Mouse (Mus musculus): ENCODE results near the gene Tle3.

Gene Tle3

GRCm38 (mm10) chr9:61376650-61377049 is 4.5 kb downstream of the Tle3 start:
- DNase-seq (ENCODE audit: low spot score in 2 of 2), result no peak

- no peak for DNase-seq (ENCODE audit: low spot score in 2 of 2)
These were observed 5.7 kb downstream of the Tle3 start for GRCm38 (mm10) chr9:61377706-61378479.

GRCm38 (mm10) chr9:61378516-61378915 is 6.3 kb downstream of the Tle3 start:
- no peak for DNase-seq (ENCODE audit: low spot score in 2 of 2)

- no peak for DNase-seq (ENCODE audit: low spot score in 2 of 2)
These were observed 7.0 kb downstream of the Tle3 start for GRCm38 (mm10) chr9:61379016-61379634.

GRCm38 (mm10) chr9:61380258-61381062 is 8.3 kb downstream of the Tle3 start:
- no peak for DNase-seq (ENCODE audit: low spot score in 2 of 2)

- no peak for DNase-seq (ENCODE audit: low spot score in 2 of 2)
These were observed 8.9 kb downstream of the Tle3 start for GRCm38 (mm10) chr9:61381063-61381408.

- DNase-seq (ENCODE audit: low spot score in 2 of 2), result no peak
These were observed 9.3 kb downstream of the Tle3 start for GRCm38 (mm10) chr9:61381445-61381844.

GRCm38 (mm10) chr9:61382595-61383186 is 10.5 kb downstream of the Tle3 start:
- DNase-seq (ENCODE audit: low spot score in 2 of 2), result no peak

- no peak for DNase-seq (ENCODE audit: low spot score in 2 of 2)
These were observed 11.9 kb downstream of the Tle3 start for GRCm38 (mm10) chr9:61384101-61384500.

GRCm38 (mm10) chr9:61384646-61385443 is 12.7 kb downstream of the Tle3 start:
- peak in 1 of 2 experiments; percentile 58 for DNase-seq (ENCODE audit: low spot score in 2 of 2)

GRCm38 (mm10) chr9:61385753-61386152 is 13.6 kb downstream of the Tle3 start:
- DNase-seq (ENCODE audit: low spot score in 2 of 2), result no peak

GRCm38 (mm10) chr9:61386314-61386713 is 14.1 kb downstream of the Tle3 start:
- DNase-seq (ENCODE audit: low spot score in 2 of 2), result no peak

GRCm38 (mm10) chr9:61387797-61388196 is 15.6 kb downstream of the Tle3 start:
- no peak for DNase-seq (ENCODE audit: low spot score in 2 of 2)

GRCm38 (mm10) chr9:61388214-61388613 is 16.0 kb downstream of the Tle3 start:
- no peak for DNase-seq (ENCODE audit: low spot score in 2 of 2)

- DNase-seq (ENCODE audit: low spot score in 2 of 2), result no peak
These were observed 16.7 kb downstream of the Tle3 start for GRCm38 (mm10) chr9:61388689-61389403.

GRCm38 (mm10) chr9:61389404-61389701 is 17.2 kb downstream of the Tle3 start:
- no peak for DNase-seq (ENCODE audit: low spot score in 2 of 2)

GRCm38 (mm10) chr9:61391570-61392337 is 19.6 kb downstream of the Tle3 start:
- DNase-seq (ENCODE audit: low spot score in 2 of 2), result no peak

GRCm38 (mm10) chr9:61392338-61392620 is 20.1 kb downstream of the Tle3 start:
- DNase-seq (ENCODE audit: low spot score in 2 of 2), result no peak

- DNase-seq (ENCODE audit: low spot score in 2 of 2), result no peak
These were observed 21.0 kb downstream of the Tle3 start for GRCm38 (mm10) chr9:61393161-61393560.

- no peak for DNase-seq (ENCODE audit: low spot score in 2 of 2)
These were observed 21.7 kb downstream of the Tle3 start for GRCm38 (mm10) chr9:61393847-61394246.
